Mouse (Mus musculus): ENCODE data around the gene Vmn1r142.
"Not testable (repeated sequence)": the region's sequence is repeated elsewhere in the genome, so short reads cannot be mapped to it uniquely, and the experiment has no call there.

Gene Vmn1r142

GRCm38 (mm10) chr7:22163935-22164334 lies at the start of gene Vmn1r142:
TSS of gene Vmn1r142 (minus strand) at chr7:22164035.
- not testable (repeated sequence) for DNase-seq (ENCODE audit: extremely low read depth, insufficient read length, low spot score)

GRCm38 (mm10) chr7:22201164-22201563 lies 37.3 kb upstream of the Vmn1r142 start, which contains the start of gene Gm8653:
TSS of gene Gm8653 (minus strand) at chr7:22201264.
- not testable (repeated sequence) for DNase-seq (ENCODE audit: extremely low read depth, insufficient read length, low spot score)

- DNase-seq (ENCODE audit: extremely low read depth, insufficient read length, low spot score): not testable (repeated sequence)
Measured at GRCm38 (mm10) chr7:22189077-22189476, 25.2 kb upstream of the Vmn1r142 start, which contains the start of gene Vmn1r143. TSS of gene Vmn1r143 (plus strand) at chr7:22189377.

GRCm38 (mm10) chr7:22134641-22135040 lies 29.2 kb downstream of the Vmn1r142 start, which contains the start of gene Gm10666:
TSS of gene Gm10666 (minus strand) at chr7:22134741.
- DNase-seq (ENCODE audit: extremely low read depth, insufficient read length, low spot score): not testable (repeated sequence)

GRCm38 (mm10) chr7:22118145-22118544 lies 45.7 kb downstream of the Vmn1r142 start, which contains the start of gene Gm16451:
TSS of gene Gm16451 (minus strand) at chr7:22118245.
- DNase-seq (ENCODE audit: extremely low read depth, insufficient read length, low spot score): not testable (repeated sequence)
